18 mouse cellular contexts compared by ENCODE assay signal in genomic region chr3:134610244-134610643, GRCm38 (mm10).
DNase-seq lines count a peak whose midpoint lies in the region; ATAC-seq and TF ChIP-seq lines count a peak whose summit lies in the region.
"Had no signal": no experiment of that assay in that cellular context is flagged by ENCODE, and none has a peak within 500 bp of the region (broad histone marks: within the 10 kb centered on the region; RNA-seq: fewer than 3 reads in every experiment).

No protein-coding gene starts in this region.

- TF ChIP-seq POLR2A in brain, embryonic 14.5 days (IDR thresholded peaks at IDR 0.05; ENCODE audit: borderline replicate concordance, extremely low read depth, insufficient read depth, insufficient read length, poor library complexity, severe bottlenecking), result no peak

- DNase-seq in cerebellum, adult 9-10 months, result peak; percentile 3
- DNase-seq in heart, postnatal 0 days (ENCODE audit: low spot score), result no peak
- DNase-seq in heart, postnatal 36 days, result no peak
- DNase-seq in liver, postnatal 0 days, result no peak
- DNase-seq in liver, result no peak
- peak; percentile 70 for DNase-seq in brain, embryonic 14.5 days (ENCODE audit: low read depth)
- no peak for DNase-seq in testis, postnatal 14 days (ENCODE audit: low spot score)
- DNase-seq: adrenal gland, adult 2 months; gastrocnemius, postnatal 36 days; kidney, adult 11 months; kidney, postnatal 10 days; left cerebral cortex, postnatal 4 days; lung, adult 18-20 months; spleen, adult 18-20 months; thymus, adult 2 months had no signal

- ATAC-seq in cerebellum, adult (ENCODE audit: insufficient number of reproducible peaks, low FRiP score, low TSS enrichment), result no peak
- no peak for ATAC-seq in heart, postnatal 0 days (ENCODE audit: insufficient read depth, low read depth)
- ATAC-seq in liver, postnatal 0 days, result no peak

- H3K4me3 ChIP-seq in heart, postnatal 0 days (ENCODE audit: low read depth, low read length), result no peak overlapping the region
- no peak overlapping the region for H3K4me3 ChIP-seq in liver, postnatal 0 days (ENCODE audit: low read depth, low read length)
- H3K4me3 ChIP-seq: hindbrain, embryonic 13.5 days; neural tube, embryonic 12.5 days had no signal

- WGBS in heart, postnatal 0 days, result 56% methylated on average over 4 of the region's 4 CpGs
- WGBS in liver, postnatal 0 days (ENCODE audit: insufficient replicate concordance), result 67% methylated on average over 4 of the region's 4 CpGs

- intact Hi-C loops in heart, postnatal 36 days (cut with DNase I), result loop anchor here (5.0 kb wide), 1 partner anchor 733 kb away; no protein-coding TSS in a partner anchor

- no peak overlapping the region for H3K27ac ChIP-seq in heart, postnatal 0 days (ENCODE audit: low read depth)
- H3K27ac ChIP-seq in liver, postnatal 0 days (ENCODE audit: low read depth), result no peak overlapping the region
- H3K27ac ChIP-seq: hindbrain, embryonic 13.5 days; neural tube, embryonic 12.5 days had no signal

- H3K36me3 ChIP-seq in heart, postnatal 0 days (replicated peaks; ENCODE audit: control insufficient read depth, insufficient read depth, low read length), result no peaks in the 10 kb centered on the region
- H3K36me3 ChIP-seq in liver, postnatal 0 days (replicated peaks; ENCODE audit: insufficient read depth, low read length), result no peaks in the 10 kb centered on the region
- H3K36me3 ChIP-seq: hindbrain, embryonic 13.5 days; neural tube, embryonic 12.5 days had no signal

- TF ChIP-seq CTCF in heart, postnatal 0 days (IDR thresholded peaks at IDR 0.05; ENCODE audit: low read depth), result peak; percentile 39
- TF ChIP-seq CTCF in liver, postnatal 0 days (IDR thresholded peaks at IDR 0.05; ENCODE audit: low read depth), result 0 out of 2 replicates have a peak, but pooled peaks have one; percentile 12
- 0 out of 2 replicates have a peak, but pooled peaks have one; percentile 5 for TF ChIP-seq CTCF in brain, embryonic 14.5 days (IDR thresholded peaks at IDR 0.05; ENCODE audit: borderline replicate concordance, extremely low read depth, insufficient read depth, insufficient read length)

- no peak for TF ChIP-seq EP300 in heart, postnatal 0 days (IDR thresholded peaks at IDR 0.05; ENCODE audit: low read depth)
- TF ChIP-seq EP300 in liver, postnatal 0 days (IDR thresholded peaks at IDR 0.05; ENCODE audit: low read depth), result no peak

- H3K9ac ChIP-seq in heart, postnatal 0 days (replicated peaks; ENCODE audit: low read depth, low read length), result no peak overlapping the region
- no peak overlapping the region for H3K9ac ChIP-seq in liver, postnatal 0 days (replicated peaks)
- H3K9ac ChIP-seq: hindbrain, embryonic 13.5 days; neural tube, embryonic 12.5 days had no signal

- no peaks in the 10 kb centered on the region for H3K9me3 ChIP-seq in heart, postnatal 0 days (replicated peaks; ENCODE audit: control insufficient read depth, low read length)
- H3K9me3 ChIP-seq in liver, postnatal 0 days (ENCODE audit: low read length), result no peaks in the 10 kb centered on the region
- H3K9me3 ChIP-seq: hindbrain, embryonic 13.5 days; neural tube, embryonic 12.5 days had no signal

- no peaks in the 10 kb centered on the region for H3K27me3 ChIP-seq in heart, postnatal 0 days (ENCODE audit: control insufficient read depth, insufficient read depth, low read length)
- no peaks in the 10 kb centered on the region for H3K27me3 ChIP-seq in liver, postnatal 0 days (ENCODE audit: insufficient read depth, low read length)
- H3K27me3 ChIP-seq: hindbrain, embryonic 13.5 days; neural tube, embryonic 12.5 days had no signal

- no peaks in the 10 kb centered on the region for H3K4me1 ChIP-seq in heart, postnatal 0 days (ENCODE audit: control insufficient read depth, insufficient read depth)
- H3K4me1 ChIP-seq in liver, postnatal 0 days (ENCODE audit: insufficient read depth), result no peaks in the 10 kb centered on the region

- no peak overlapping the region for H3K4me2 ChIP-seq in heart, postnatal 0 days (ENCODE audit: low read depth, low read length)
- no peak overlapping the region for H3K4me2 ChIP-seq in liver, postnatal 0 days (ENCODE audit: low read depth, low read length)
- H3K4me2 ChIP-seq: hindbrain, embryonic 13.5 days; neural tube, embryonic 12.5 days had no signal

Comparison
In these comparisons a context has a peak if more than half of its experiments do, and no peak if none do; other contexts are left out.
1. DNase-seq: peak in cerebellum, adult 9-10 months (single experiment) and brain, embryonic 14.5 days (single experiment); none in heart, postnatal 0 days (single experiment), heart, postnatal 36 days (0 of 2), liver, postnatal 0 days (single experiment), liver (single experiment) and testis, postnatal 14 days (single experiment).
2. Peak in every context shown above with its lines, with median percentiles within 50 percentile points of each other: CTCF ChIP-seq.